Mouse (Mus musculus) liver, postnatal 0 days (tissue): ENCODE measurements around the gene Sptssb.

Experiments
- CTCF ChIP-seq: sonication (generic); IDR thresholded peaks from 2 replicates; pipeline ENCODE4 v1.5.1; 2016; ENCODE audit warnings: antibody characterized with exemption, low read depth
- EP300 ChIP-seq: IDR thresholded peaks from 2 replicates; pipeline ENCODE4 v1.6.1; 2016; ENCODE audit warnings: antibody characterized with exemption, low read depth, mild to moderate bottlenecking

- TF ChIP-seq CTCF (no peak), EP300 (no peak)
These were observed 42.6 kb upstream of the Sptssb start for GRCm38 (mm10) chr3:69902382-69902781.
